Mouse (Mus musculus): ENCODE measurements around the gene C1qtnf1. TPM values are rescaled to one million over a fixed set of nuclear protein-coding genes. Genes with fewer than 3 reads are reported as not detected.

C1qtnf1 gene
- total RNA-seq, 2 experiments from 2014 or later, result not detected

GRCm38 (mm10) chr11:118431100-118431948, 3.3 kb downstream of the C1qtnf1 start:
- ATAC-seq (ENCODE audit: poor library complexity, severe bottlenecking), result no peak

GRCm38 (mm10) chr11:118433398-118433868, 5.4 kb downstream of the C1qtnf1 start:
- no peak for ATAC-seq (ENCODE audit: poor library complexity, severe bottlenecking)

GRCm38 (mm10) chr11:118434093-118434492, 6.1 kb downstream of the C1qtnf1 start:
- ATAC-seq (ENCODE audit: poor library complexity, severe bottlenecking), result no peak

- no peak for ATAC-seq (ENCODE audit: poor library complexity, severe bottlenecking)
Measured at GRCm38 (mm10) chr11:118436471-118436935, 8.5 kb downstream of the C1qtnf1 start.

- ATAC-seq (ENCODE audit: poor library complexity, severe bottlenecking), result no peak
Measured at GRCm38 (mm10) chr11:118438665-118439414, 10.8 kb downstream of the C1qtnf1 start.

- no peak for ATAC-seq (ENCODE audit: poor library complexity, severe bottlenecking)
Measured at GRCm38 (mm10) chr11:118442691-118443090, 14.7 kb downstream of the C1qtnf1 start.

GRCm38 (mm10) chr11:118443201-118443970, 15.4 kb downstream of the C1qtnf1 start:
- peak; percentile 62 for ATAC-seq (ENCODE audit: poor library complexity, severe bottlenecking)

GRCm38 (mm10) chr11:118445843-118446242, 17.8 kb downstream of the C1qtnf1 start:
- peak; percentile 91 for ATAC-seq (ENCODE audit: poor library complexity, severe bottlenecking)

GRCm38 (mm10) chr11:118447346-118447745, 19.3 kb downstream of the C1qtnf1 start:
- no peak for ATAC-seq (ENCODE audit: poor library complexity, severe bottlenecking)

GRCm38 (mm10) chr11:118448385-118448784, 20.4 kb downstream of the C1qtnf1 start:
- ATAC-seq (ENCODE audit: poor library complexity, severe bottlenecking), result no peak

GRCm38 (mm10) chr11:118451211-118451610, 23.2 kb downstream of the C1qtnf1 start:
- no peak for ATAC-seq (ENCODE audit: poor library complexity, severe bottlenecking)

- no peak for ATAC-seq (ENCODE audit: poor library complexity, severe bottlenecking)
Measured at GRCm38 (mm10) chr11:118452955-118453354, 25.0 kb downstream of the C1qtnf1 start.

- ATAC-seq (ENCODE audit: poor library complexity, severe bottlenecking), result 0 out of 2 replicates have a peak, but pooled peaks have one; percentile 21
Measured at GRCm38 (mm10) chr11:118453886-118454671, 26.1 kb downstream of the C1qtnf1 start.

GRCm38 (mm10) chr11:118455788-118456187, 27.8 kb downstream of the C1qtnf1 start:
- ATAC-seq (ENCODE audit: poor library complexity, severe bottlenecking), result no peak

- ATAC-seq (ENCODE audit: poor library complexity, severe bottlenecking), result no peak
Measured at GRCm38 (mm10) chr11:118456937-118457336, 28.9 kb downstream of the C1qtnf1 start.

GRCm38 (mm10) chr11:118459051-118459450, 31.0 kb downstream of the C1qtnf1 start:
- peak; percentile 62 for ATAC-seq (ENCODE audit: poor library complexity, severe bottlenecking)

GRCm38 (mm10) chr11:118459536-118459935, 31.5 kb downstream of the C1qtnf1 start:
- ATAC-seq (ENCODE audit: poor library complexity, severe bottlenecking), result peak; percentile 47

GRCm38 (mm10) chr11:118460280-118460679, 32.3 kb downstream of the C1qtnf1 start:
- ATAC-seq (ENCODE audit: poor library complexity, severe bottlenecking), result 0 out of 2 replicates have a peak, but pooled peaks have one; percentile 43

GRCm38 (mm10) chr11:118467441-118468035, 39.5 kb downstream of the C1qtnf1 start:
- ATAC-seq (ENCODE audit: poor library complexity, severe bottlenecking), result no peak

Measured in megakaryocyte, adult 5-6 weeks (primary cell).